Mouse (Mus musculus) spleen, adult 2 months (tissue): ENCODE measurements around the gene Shox2. TPM values are rescaled to one million over a fixed set of nuclear protein-coding genes. Genes with fewer than 3 reads are reported as not detected.
A peak's percentile ranks its signal among the peaks of the same experiment; 100 is the strongest.

Experiments used
- DNase-seq, 2 experiments: peaks; one replicate each; pipeline versions ENCODE4 v3.0.0 to v3.0.0-alpha.2; 2012 to 2021; ENCODE audit warnings: low spot score in 2 of 2, low read depth in 1 of 2
- H3K27ac ChIP-seq: fragments of 200-500 bp; 2 replicates; pipeline ENCODE4 v1.5.1; 2012; ENCODE audit warnings: low read length, inconsistent platforms; ENCODE audit not compliant: insufficient read depth
- H3K27me3 ChIP-seq: fragments of 200-500 bp; 2 replicates; pipeline ENCODE4 v1.6.1; 2012; ENCODE audit warnings: mild to moderate bottlenecking, moderate library complexity, low read length, inconsistent platforms; ENCODE audit not compliant: control insufficient read depth, insufficient read depth
- H3K36me3 ChIP-seq: fragments of 200-500 bp; 2 replicates; pipeline ENCODE4 v1.6.1; 2012; ENCODE audit warnings: mild to moderate bottlenecking, low read length, inconsistent platforms; ENCODE audit not compliant: control insufficient read depth, insufficient read depth
- H3K4me1 ChIP-seq: fragments of 200-500 bp; 2 replicates; pipeline ENCODE4 v1.6.1; 2011; ENCODE audit warnings: inconsistent platforms; ENCODE audit not compliant: control insufficient read depth, insufficient read depth, insufficient read length
- H3K4me3 ChIP-seq: fragments of 200-500 bp; 2 replicates; pipeline ENCODE4 v1.5.1; 2011; ENCODE audit warnings: mild to moderate bottlenecking, inconsistent platforms; ENCODE audit not compliant: insufficient read depth, insufficient read length; ENCODE audit errors: extremely low read depth
- CTCF ChIP-seq: fragments of 200-500 bp; IDR thresholded peaks from 2 replicates; pipeline ENCODE4 v1.5.1; 2011; ENCODE audit warnings: mild to moderate bottlenecking, inconsistent platforms; ENCODE audit not compliant: insufficient read depth, insufficient read length, insufficient replicate concordance; ENCODE audit errors: extremely low read depth
- POLR2A ChIP-seq: fragments of 200-500 bp; IDR thresholded peaks from 2 replicates; pipeline ENCODE4 v1.6.1; 2011; ENCODE audit warnings: low read depth, low read length, inconsistent platforms
- WGBS: fragments of 180-500 bp; shearing (Covaris S2); methylation state at CpG from one replicate; pipeline ENCODE4 v1.1.7; 2018; 5-methylcytosine and 5-hydroxymethylcytosine counted together
- polyA plus RNA-seq: library from polyadenylated mRNA; depleted of rRNA; stranded (reverse); fragments of >200 nt; gene quantifications from 2 replicates; pipeline ENCODE4 v1.2.3, GENCODE M21; 2012

Shox2 gene
- polyA plus RNA-seq, 1 experiment = not detected

DNA sequence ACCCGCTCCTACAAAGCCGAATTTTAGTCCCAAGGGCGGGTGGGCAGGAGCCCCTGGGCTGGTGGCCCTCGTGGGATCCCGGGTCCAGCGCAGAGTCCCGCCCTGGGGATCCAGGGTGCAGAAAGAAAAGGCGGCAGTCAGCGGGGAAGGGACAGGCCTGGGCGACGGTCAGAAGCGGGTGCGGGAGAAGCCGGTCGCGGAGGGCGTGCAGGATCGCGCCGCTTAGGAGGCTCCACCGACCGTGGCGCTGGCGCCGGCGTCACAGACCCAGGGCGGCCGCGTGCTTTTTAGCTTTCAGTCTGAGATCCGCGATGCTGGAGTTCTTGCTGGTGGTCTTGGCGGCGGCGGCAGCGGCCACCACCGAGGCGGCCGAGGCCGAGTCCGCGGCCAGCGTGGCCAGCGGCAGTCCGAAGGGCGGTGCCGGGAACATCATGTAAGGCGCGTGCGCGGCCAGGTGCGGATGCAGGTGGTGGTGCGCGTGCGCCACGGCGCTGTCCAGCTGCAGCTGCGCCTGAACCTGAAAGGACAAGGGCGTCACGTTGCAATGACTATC, 8.1 kb downstream of the Shox2 start:
- Histone ChIP-seq H3K27me3 (peaks cover 27% of the 10 kb centered on the region), H3K4me3 (peak overlapping the region; percentile 58), H3K36me3 (no peaks in the 10 kb centered on the region), H3K27ac (no peak overlapping the region), H3K4me1 (peaks cover 7% of the 10 kb centered on the region)
- peak in 1 of 2 experiments; percentile 40 for DNase-seq
- TF ChIP-seq POLR2A (no peak), CTCF (no peak)
- 1% methylated on average over 59 of the region's 59 CpGs for WGBS

DNA sequence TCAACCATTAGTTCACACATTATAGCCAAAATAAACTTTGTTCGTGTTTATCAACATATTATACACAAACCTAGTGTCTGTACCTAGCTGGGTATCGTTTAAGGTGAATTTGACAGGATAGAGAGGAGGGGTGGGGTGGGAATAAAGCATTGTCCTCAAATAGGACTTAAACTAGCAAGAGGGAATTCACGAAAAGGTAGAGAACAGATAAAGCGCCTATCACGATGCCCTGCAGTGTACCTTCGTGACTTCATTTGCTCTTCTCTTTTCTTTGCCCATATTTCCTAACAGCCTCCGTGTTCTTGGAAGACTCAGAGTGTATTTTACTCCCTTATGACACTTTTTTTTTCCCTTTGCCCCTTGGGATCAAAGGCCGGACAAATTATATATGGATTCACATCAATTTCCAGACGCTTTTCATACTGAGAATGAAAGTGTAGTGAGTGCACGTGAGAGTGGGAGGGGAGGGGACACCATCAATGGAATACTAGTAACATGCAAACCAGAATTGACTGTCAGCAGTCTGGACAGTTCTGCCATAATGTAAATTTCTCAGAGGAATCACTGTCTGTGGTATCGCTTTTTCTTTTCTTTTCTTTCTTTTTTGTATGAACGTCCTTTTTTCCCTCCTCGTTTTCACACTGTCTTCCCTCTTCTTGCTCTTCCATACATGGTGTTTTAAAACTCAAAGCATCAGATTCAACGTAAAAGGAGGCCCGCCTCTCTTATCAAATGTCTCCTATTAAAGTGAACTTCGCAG, 9.2 kb downstream of the Shox2 start:
- peaks cover 24% of the 10 kb centered on the region for H3K27me3 ChIP-seq
- no peak overlapping the region for H3K27ac ChIP-seq
- no peaks in the 10 kb centered on the region for H3K36me3 ChIP-seq
- 12% methylated on average over 16 of the region's 16 CpGs for WGBS
- no peak for TF ChIP-seq POLR2A
- TF ChIP-seq CTCF = no peak
- H3K4me1 ChIP-seq = peaks cover 7% of the 10 kb centered on the region
- H3K4me3 ChIP-seq = no peak overlapping the region
- DNase-seq = no peak

DNA sequence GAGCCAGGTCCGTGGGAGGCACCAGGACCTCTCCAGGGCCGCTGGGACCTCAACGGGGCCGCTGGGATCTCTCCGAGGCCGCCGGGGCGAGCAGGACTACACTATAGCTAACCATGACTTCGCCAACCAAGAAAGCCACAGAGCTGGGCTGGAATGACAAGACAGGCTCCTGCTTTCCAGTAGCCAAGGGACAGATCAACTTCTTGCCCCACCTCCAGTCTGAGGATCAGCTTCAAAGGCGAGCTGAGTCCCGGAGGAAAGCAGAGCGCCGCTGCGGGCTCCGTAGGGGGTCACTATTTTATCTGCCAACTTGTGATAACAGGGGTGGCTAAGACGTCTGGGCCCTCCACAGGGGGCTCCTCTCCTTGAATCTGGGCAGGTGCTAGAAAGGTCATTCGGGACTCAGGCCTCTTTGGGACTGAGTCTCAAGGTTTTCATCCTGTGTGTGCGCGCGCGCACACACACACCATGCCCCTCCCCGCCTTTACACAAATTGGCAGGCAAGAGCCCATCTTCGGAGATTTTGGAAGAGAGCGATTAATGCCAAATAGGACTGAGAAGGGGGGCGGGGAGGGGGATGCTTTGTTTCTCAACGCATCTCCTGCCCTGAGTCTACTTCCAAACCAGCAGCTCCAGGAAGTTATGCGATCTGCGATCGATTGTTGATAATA, 10.8 kb downstream of the Shox2 start:
- no peak overlapping the region for H3K27ac ChIP-seq
- 6% methylated on average over 29 of the region's 29 CpGs for WGBS
- H3K4me1 ChIP-seq = peaks cover 7% of the 10 kb centered on the region
- no peak overlapping the region for H3K4me3 ChIP-seq
- no peak for DNase-seq
- no peak for TF ChIP-seq CTCF
- H3K36me3 ChIP-seq = no peaks in the 10 kb centered on the region
- H3K27me3 ChIP-seq = peaks cover 19% of the 10 kb centered on the region

DNA sequence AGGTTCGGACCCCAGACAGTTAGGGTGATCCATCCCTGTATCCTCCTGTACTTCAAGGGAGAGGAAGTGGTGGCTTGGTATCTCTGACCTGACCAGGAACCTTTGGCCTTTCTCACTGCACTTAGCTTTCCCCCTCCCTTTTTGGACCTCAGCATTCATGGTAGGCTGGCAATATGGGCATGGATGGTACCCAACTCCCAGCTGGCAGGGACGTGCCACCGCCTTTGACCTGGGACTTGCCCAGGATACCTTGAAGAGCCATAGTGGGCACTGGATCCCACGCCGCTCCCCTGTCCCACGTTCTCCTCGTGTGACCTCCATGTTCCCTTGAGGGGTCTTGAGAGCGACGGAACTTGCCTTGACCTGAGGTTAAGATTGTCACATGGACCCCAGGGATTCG, 11.3 kb downstream of the Shox2 start:
- peaks cover 19% of the 10 kb centered on the region for H3K27me3 ChIP-seq
- H3K4me3 ChIP-seq = no peak overlapping the region

DNA sequence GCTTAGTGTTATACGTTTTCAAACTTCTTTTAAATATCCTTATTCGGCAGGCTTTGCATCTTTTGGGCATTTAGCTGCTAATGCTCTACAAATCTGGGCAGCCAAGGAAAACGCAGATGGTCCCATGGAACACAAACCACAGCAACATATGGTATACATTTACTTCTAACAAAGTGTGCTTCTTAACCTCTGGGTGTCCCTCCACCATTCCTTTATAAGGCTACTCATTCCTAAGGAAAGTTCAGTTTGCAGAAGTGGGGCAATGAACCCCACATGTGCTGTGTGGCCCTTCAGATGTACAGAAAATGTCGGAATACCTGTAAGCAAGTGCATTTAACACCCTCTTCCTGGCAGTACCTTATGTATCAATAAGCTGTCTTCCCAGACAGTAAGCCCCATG, 14.1 kb downstream of the Shox2 start:
- Histone ChIP-seq H3K27me3 (peaks cover 9% of the 10 kb centered on the region), H3K4me3 (no peak overlapping the region), H3K4me1 (no peaks in the 10 kb centered on the region), H3K27ac (no peak overlapping the region), H3K36me3 (no peaks in the 10 kb centered on the region)
- DNase-seq = no peak
- 72% methylated on average over 4 of the region's 4 CpGs for WGBS
- no peak for TF ChIP-seq POLR2A
- TF ChIP-seq CTCF = no peak

More for the DNA sequence above, 11.3 kb downstream of the Shox2 start:
- DNase-seq = no peak
- Histone ChIP-seq H3K27ac (no peak overlapping the region), H3K36me3 (no peaks in the 10 kb centered on the region), H3K4me1 (peaks cover 7% of the 10 kb centered on the region)
- TF ChIP-seq POLR2A = no peak
- TF ChIP-seq CTCF = no peak
- WGBS = 15% methylated on average over 10 of the region's 10 CpGs

DNA sequence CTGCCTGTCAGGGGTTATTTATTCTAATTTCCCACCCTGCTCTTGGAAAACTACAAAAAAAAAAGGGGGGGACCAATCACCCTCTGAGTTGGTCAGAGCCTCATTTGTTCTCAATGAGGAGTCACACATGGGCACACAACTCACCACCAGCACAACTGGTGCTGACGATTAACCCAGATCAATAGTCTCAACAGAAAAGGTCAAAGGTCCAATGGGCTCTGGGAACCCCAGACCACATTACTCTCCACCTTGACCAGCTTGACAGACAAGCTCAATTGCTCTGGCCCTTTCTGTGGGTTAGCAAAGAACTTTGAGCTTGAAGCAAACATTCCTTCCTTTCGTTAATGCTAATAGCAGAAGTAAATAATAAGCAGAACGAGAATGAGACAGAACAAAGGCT, 16.7 kb downstream of the Shox2 start:
- DNase-seq = no peak
- TF ChIP-seq POLR2A (no peak), CTCF (no peak)
- H3K4me3 ChIP-seq = no peak overlapping the region
- no peak overlapping the region for H3K27ac ChIP-seq
- no peaks in the 10 kb centered on the region for H3K27me3 ChIP-seq
- no peaks in the 10 kb centered on the region for H3K4me1 ChIP-seq
- H3K36me3 ChIP-seq = no peaks in the 10 kb centered on the region
- WGBS = 74% methylated on average over 3 of the region's 3 CpGs
